Mouse (Mus musculus): ENCODE measurements at regions not wholly inside any gene's neighbourhood (a gene's known extent, or its start where the extent isn't known, plus 50 kb on each side); places are given as distances from the start of the nearest gene placed in this dataset.

DNA sequence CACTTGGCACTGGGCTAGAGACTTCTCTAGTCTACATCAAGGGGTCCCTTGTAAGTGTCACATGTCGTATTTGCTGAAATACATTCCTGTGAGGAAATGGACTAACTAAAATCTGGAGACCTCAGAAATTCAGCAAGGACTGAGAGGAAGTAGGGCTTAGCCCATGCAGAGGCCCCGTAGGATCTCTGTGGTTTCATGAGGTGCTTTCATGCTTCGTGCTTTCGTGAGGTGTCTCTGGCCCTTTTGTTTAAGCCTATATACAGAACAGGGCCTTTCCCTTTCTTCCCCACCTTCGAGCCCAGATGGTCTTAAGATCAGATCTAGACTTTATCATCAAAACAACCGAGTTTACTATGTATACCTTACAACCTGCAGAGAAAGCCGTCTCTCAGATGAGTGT, 56.9 kb upstream of the Dnajc19 start:
- no peak overlapping the region for H3K4me3 ChIP-seq
- H3K36me3 ChIP-seq, result no peaks in the 10 kb centered on the region
- no peak overlapping the region for H3K9ac ChIP-seq (replicated peaks)
- WGBS, result 84% methylated on average over 7 of the region's 7 CpGs
- H3K4me1 ChIP-seq, result no peaks in the 10 kb centered on the region
- no peaks in the 10 kb centered on the region for H3K9me3 ChIP-seq
- ATAC-seq (ENCODE audit: low FRiP score, low read depth), result no peak
- no peak overlapping the region for H3K4me2 ChIP-seq (replicated peaks)
- H3K27me3 ChIP-seq, result no peaks in the 10 kb centered on the region
- no peak overlapping the region for H3K27ac ChIP-seq (replicated peaks)

DNA sequence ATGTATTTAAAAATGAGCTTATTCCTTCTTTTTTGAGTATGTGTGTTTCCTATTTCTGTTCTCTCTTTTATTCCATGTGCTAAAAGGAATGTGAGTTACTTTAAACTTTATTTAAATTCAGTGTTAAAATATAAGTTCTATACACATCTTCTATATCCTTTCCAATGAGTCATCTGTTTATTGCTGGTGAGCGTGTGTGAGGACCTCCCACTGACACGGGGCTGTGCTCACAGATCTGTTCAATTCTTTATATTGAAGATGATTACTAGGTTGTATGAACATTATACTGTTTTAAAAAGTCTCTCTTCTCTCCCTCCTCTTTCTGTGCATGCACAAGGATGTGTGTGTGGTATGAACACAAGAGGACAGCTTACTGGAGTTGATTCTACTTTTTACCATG, 55.3 kb upstream of the Dnajc19 start:
- no peaks in the 10 kb centered on the region for H3K4me1 ChIP-seq
- WGBS, result 85% methylated on average over 2 of the region's 2 CpGs
- H3K4me2 ChIP-seq (replicated peaks), result no peak overlapping the region
- no peaks in the 10 kb centered on the region for H3K27me3 ChIP-seq
- no peak for ATAC-seq (ENCODE audit: low FRiP score, low read depth)
- H3K36me3 ChIP-seq, result no peaks in the 10 kb centered on the region
- no peak overlapping the region for H3K4me3 ChIP-seq
- no peak overlapping the region for H3K9ac ChIP-seq (replicated peaks)
- H3K27ac ChIP-seq (replicated peaks), result no peak overlapping the region
- H3K9me3 ChIP-seq, result no peaks in the 10 kb centered on the region
